Mouse (Mus musculus) forebrain, embryonic 14.5 days (tissue): ENCODE measurements at regions not wholly inside any gene's neighbourhood (a gene's known extent, or its start where the extent isn't known, plus 50 kb on each side); places are given as distances from the start of the nearest gene placed in this dataset.

Experiments
- ATAC-seq: fragments of 200-750 bp; cut with Nextera tagmentation; 2 replicates; pipeline ENCODE4 v1.8.0; 2017; ENCODE audit warnings: mild to moderate bottlenecking, moderate library complexity
- DNase-seq: peaks from one replicate; pipeline ENCODE4 v3.0.0-alpha.2; 2015; ENCODE audit warnings: low spot score
- H3K27ac ChIP-seq: fragments of 300-500 bp; sonication (generic); 2 replicates; pipeline ENCODE4 v1.5.1; 2014; ENCODE audit warnings: low read depth, mild to moderate bottlenecking, control low read depth, low read length, moderate library complexity
- H3K27me3 ChIP-seq: fragments of 300-500 bp; sonication (generic); replicated peaks from 2 replicates; pipeline ENCODE4 v1.6.1; 2014; ENCODE audit warnings: low read length, control low read depth, mixed read lengths; ENCODE audit not compliant: control insufficient read depth, insufficient read depth
- H3K36me3 ChIP-seq: fragments of 300-500 bp; sonication (generic); 2 replicates; pipeline ENCODE4 v1.6.1; 2014; ENCODE audit warnings: low read length, control low read depth; ENCODE audit not compliant: control insufficient read depth, insufficient read depth
- H3K4me1 ChIP-seq: fragments of 300-500 bp; sonication (generic); 2 replicates; pipeline ENCODE4 v1.6.1; 2014; ENCODE audit warnings: antibody characterized with exemption, low read length, control low read depth; ENCODE audit not compliant: control insufficient read depth, insufficient read depth
- H3K4me2 ChIP-seq: fragments of 300-500 bp; sonication (generic); 2 replicates; pipeline ENCODE4 v1.6.1; 2014; ENCODE audit warnings: mild to moderate bottlenecking, control low read depth, low read length
- H3K4me3 ChIP-seq: fragments of 300-500 bp; sonication (generic); 2 replicates; pipeline ENCODE4 v1.5.1; 2014; ENCODE audit warnings: low read depth, low read length, control low read depth
- H3K9ac ChIP-seq: fragments of 300-500 bp; sonication (generic); 2 replicates; pipeline ENCODE4 v1.6.1; 2014; ENCODE audit warnings: mild to moderate bottlenecking, low read length, control low read depth, moderate library complexity
- H3K9me3 ChIP-seq: fragments of 300-500 bp; sonication (generic); replicated peaks from 2 replicates; pipeline ENCODE4 v1.6.1; 2016; ENCODE audit warnings: low read length, control low read depth, mixed read lengths; ENCODE audit not compliant: control insufficient read depth
- WGBS: fragments of 180-500 bp; shearing (Covaris S2); extraction: QIAGEN DNeasy Blood & Tissue Kit; methylation state at CpG from one replicate; pipeline ENCODE4 v1.1.7; 2014; 5-methylcytosine and 5-hydroxymethylcytosine counted together

- 81% methylated on average over 1 of the region's 1 CpGs for WGBS
- ATAC-seq (no peak), DNase-seq (no peak)
- no peaks in the 10 kb centered on the region for H3K9me3 ChIP-seq
- no peak overlapping the region for H3K9ac ChIP-seq
- no peak overlapping the region for H3K4me3 ChIP-seq
- no peaks in the 10 kb centered on the region for H3K4me1 ChIP-seq
- H3K27me3 ChIP-seq = no peaks in the 10 kb centered on the region
- no peak overlapping the region for H3K4me2 ChIP-seq
- no peaks in the 10 kb centered on the region for H3K36me3 ChIP-seq
- no peak overlapping the region for H3K27ac ChIP-seq
These were observed 1064.1 kb upstream of the Lrrtm3 start for GRCm38 (mm10) chr10:65154131-65154530.

- H3K27ac ChIP-seq = no peak overlapping the region
- DNase-seq (peak; percentile 71), ATAC-seq (peak; percentile 88)
- H3K9me3 ChIP-seq = no peaks in the 10 kb centered on the region
- no peaks in the 10 kb centered on the region for H3K27me3 ChIP-seq
- no peak overlapping the region for H3K4me3 ChIP-seq
- H3K4me2 ChIP-seq = no peak overlapping the region
- H3K36me3 ChIP-seq = no peaks in the 10 kb centered on the region
- no peak overlapping the region for H3K9ac ChIP-seq
- H3K4me1 ChIP-seq = peaks cover 5% of the 10 kb centered on the region; the same call in 1 of the 2 replicates
- 5% methylated on average over 5 of the region's 5 CpGs for WGBS
These were observed 1035.0 kb upstream of the Lrrtm3 start for GRCm38 (mm10) chr10:65124940-65125610.

- H3K4me3 ChIP-seq = no peak overlapping the region
- no peaks in the 10 kb centered on the region for H3K27me3 ChIP-seq
- 90% methylated on average over 1 of the region's 1 CpGs for WGBS
- H3K27ac ChIP-seq = no peak overlapping the region; the same call in 1 of the 2 replicates
- no peak overlapping the region for H3K9ac ChIP-seq
- no peak for ATAC-seq
- H3K9me3 ChIP-seq = no peaks in the 10 kb centered on the region
- no peak overlapping the region for H3K4me2 ChIP-seq
- DNase-seq = peak; percentile 64
- no peaks in the 10 kb centered on the region for H3K4me1 ChIP-seq
- no peaks in the 10 kb centered on the region for H3K36me3 ChIP-seq
These were observed 1028.1 kb upstream of the Lrrtm3 start for GRCm38 (mm10) chr10:65118212-65118611.

GRCm38 (mm10) chr10:65114586-65114985 lies 1024.5 kb upstream of the Lrrtm3 start:
- Histone ChIP-seq H3K4me1 (no peaks in the 10 kb centered on the region), H3K4me2 (no peak overlapping the region), H3K9ac (no peak overlapping the region), H3K27ac (no peak overlapping the region), H3K4me3 (no peak overlapping the region), H3K27me3 (no peaks in the 10 kb centered on the region), H3K9me3 (no peaks in the 10 kb centered on the region), H3K36me3 (no peaks in the 10 kb centered on the region)
- DNase-seq = peak; percentile 60
- ATAC-seq = 0 out of 2 replicates have a peak, but pooled peaks have one; percentile 34

- Histone ChIP-seq H3K4me1 (no peaks in the 10 kb centered on the region), H3K27ac (no peak overlapping the region), H3K27me3 (no peaks in the 10 kb centered on the region), H3K4me2 (no peak overlapping the region), H3K9ac (no peak overlapping the region), H3K9me3 (no peaks in the 10 kb centered on the region), H3K36me3 (no peaks in the 10 kb centered on the region), H3K4me3 (no peak overlapping the region)
- 45% methylated on average over 5 of the region's 5 CpGs for WGBS
- DNase-seq (peak; percentile 52), ATAC-seq (peak; percentile 51; the same call in 1 of the 2 replicates)
These were observed 1020.7 kb upstream of the Lrrtm3 start for GRCm38 (mm10) chr10:65110729-65111128.

- peak; percentile 88 for ATAC-seq
- WGBS = 66% methylated on average over 2 of the region's 2 CpGs
- no peaks in the 10 kb centered on the region for H3K9me3 ChIP-seq
- H3K27ac ChIP-seq = no peak overlapping the region
- H3K9ac ChIP-seq = no peak overlapping the region
- H3K4me1 ChIP-seq = no peaks in the 10 kb centered on the region
- peak; percentile 72 for DNase-seq
- H3K27me3 ChIP-seq = no peaks in the 10 kb centered on the region
- no peak overlapping the region for H3K4me3 ChIP-seq
- H3K4me2 ChIP-seq = no peak overlapping the region
- H3K36me3 ChIP-seq = no peaks in the 10 kb centered on the region
These were observed 1017.3 kb upstream of the Lrrtm3 start for GRCm38 (mm10) chr10:65107413-65107812.

GRCm38 (mm10) chr10:65084446-65084845 lies 994.4 kb upstream of the Lrrtm3 start:
- DNase-seq (no peak), ATAC-seq (no peak)
- H3K4me3 ChIP-seq = no peak overlapping the region
- no peaks in the 10 kb centered on the region for H3K9me3 ChIP-seq
- H3K4me1 ChIP-seq = no peaks in the 10 kb centered on the region
- H3K27ac ChIP-seq = no peak overlapping the region
- WGBS = 72% methylated on average over 2 of the region's 2 CpGs
- no peaks in the 10 kb centered on the region for H3K27me3 ChIP-seq
- H3K36me3 ChIP-seq = no peaks in the 10 kb centered on the region
- H3K4me2 ChIP-seq = no peak overlapping the region
- no peak overlapping the region for H3K9ac ChIP-seq

GRCm38 (mm10) chr10:65081638-65082037 lies 991.6 kb upstream of the Lrrtm3 start:
- 79% methylated on average over 1 of the region's 1 CpGs for WGBS
- Histone ChIP-seq H3K36me3 (no peaks in the 10 kb centered on the region), H3K9ac (no peak overlapping the region), H3K9me3 (no peaks in the 10 kb centered on the region), H3K27ac (no peak overlapping the region), H3K4me2 (no peak overlapping the region), H3K4me1 (no peaks in the 10 kb centered on the region), H3K4me3 (no peak overlapping the region), H3K27me3 (no peaks in the 10 kb centered on the region)
- ATAC-seq (no peak), DNase-seq (no peak)

GRCm38 (mm10) chr10:65058086-65058485 lies 968.0 kb upstream of the Lrrtm3 start:
- peak; percentile 26 for DNase-seq
- no peak overlapping the region for H3K27ac ChIP-seq
- H3K27me3 ChIP-seq = no peaks in the 10 kb centered on the region
- ATAC-seq = no peak
- no peak overlapping the region for H3K9ac ChIP-seq
- no peaks in the 10 kb centered on the region for H3K4me1 ChIP-seq
- H3K9me3 ChIP-seq = no peaks in the 10 kb centered on the region
- H3K36me3 ChIP-seq = no peaks in the 10 kb centered on the region
- H3K4me2 ChIP-seq = no peak overlapping the region
- no peak overlapping the region for H3K4me3 ChIP-seq
